Mouse (Mus musculus): ENCODE results near the gene Synrg.

GRCm38 (mm10) chr11:84048411-84048810 is 84.2 kb downstream of the Synrg start:
- TF ChIP-seq CTCF (IDR thresholded peaks at IDR 0.05; ENCODE audit: insufficient read depth, low read depth, low read length) (no peak), POLR2A (IDR thresholded peaks at IDR 0.05; ENCODE audit: insufficient read depth, low read depth, low read length) (no peak)

Data from olfactory bulb, adult 2 months (tissue).